Mouse (Mus musculus): ENCODE data around the gene Gm21800.
"Not testable (repeated sequence)": the region's sequence is repeated elsewhere in the genome, so short reads cannot be mapped to it uniquely, and the experiment has no call there.

Gm21800 gene

DNA sequence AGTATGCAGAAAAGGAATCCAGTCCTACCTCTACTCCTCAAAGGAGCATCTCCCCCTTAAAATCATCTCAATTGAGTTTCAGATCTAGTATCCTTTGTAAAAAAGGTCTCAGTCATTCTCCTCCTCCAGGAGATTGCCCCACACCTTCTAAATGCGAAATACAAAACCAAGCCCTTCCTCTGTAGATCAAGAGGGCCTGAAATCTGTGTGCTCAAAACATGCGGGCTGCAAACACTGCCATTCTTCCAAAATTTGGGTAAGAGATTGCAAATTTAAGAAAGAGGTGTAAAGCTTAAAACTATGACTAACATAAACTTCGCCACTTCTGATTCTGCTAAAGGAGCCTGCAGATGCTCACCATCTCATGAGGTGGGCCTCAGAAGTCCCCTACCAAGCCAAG is at the start of gene Gm21800:
Gene Gm21800 (plus strand): TSS at position 301 of the 400 bp plus-strand sequence.
- not testable (repeated sequence) for DNase-seq (ENCODE audit: low spot score in 2 of 2)

Data from thymus, postnatal 10 days (tissue).